Comparison of ENCODE assay signal across 16 mouse cellular contexts in genomic region chr5:19160256-19160655, GRCm38 (mm10).
"Had no signal": no experiment of that assay in that cellular context is flagged by ENCODE, and none has a peak within 500 bp of the region (broad histone marks: within the 10 kb centered on the region; RNA-seq: fewer than 3 reads in every experiment).

No protein-coding gene starts in this region.

- DNase-seq: heart, postnatal 10 days; heart, postnatal 14 days; heart, postnatal 36 days; heart, postnatal 4 days; kidney, adult 11 months; kidney, adult 18-20 months; kidney, adult 2 months; kidney, adult 8-10 months; kidney, adult 9 months; kidney, postnatal 10 days; kidney, postnatal 14 days; kidney, postnatal 25 days; kidney, postnatal 36 days; kidney, postnatal 4 days; layer of hippocampus, adult 9-11 months; layer of hippocampus, postnatal 36 days had no signal
